Mouse (Mus musculus) bone marrow macrophage, adult 2 months (primary cell): ENCODE data around the gene Pkp4.

Source experiments
- CTCF ChIP-seq: IDR thresholded peaks from 2 replicates; pipeline ENCODE4 v1.5.1; 2012; ENCODE audit warnings: low read depth, mild to moderate bottlenecking, low read length, moderate library complexity
- POLR2A ChIP-seq: IDR thresholded peaks from 2 replicates; pipeline ENCODE4 v1.6.1; 2012; ENCODE audit warnings: mild to moderate bottlenecking, low read depth, low read length, borderline replicate concordance

GRCm38 (mm10) chr2:59313293-59313692 is 152.6 kb downstream of the Pkp4 start:
- TF ChIP-seq CTCF: no peak
- no peak for TF ChIP-seq POLR2A
